Mouse (Mus musculus) forebrain, embryonic 13.5 days (tissue): ENCODE measurements around the gene Gm9745. TPM values are rescaled to one million over a fixed set of nuclear protein-coding genes. Genes with fewer than 3 reads are reported as not detected.

ENCODE experiments used
- microRNA-seq: library from miRNA; unstranded; fragments of <30 nt; microRNA quantifications from one replicate; pipeline ENCODE4, GENCODE M21; 2016
- polyA plus RNA-seq: library from polyadenylated mRNA; unstranded; fragments of >200 nt; fragmentation: Nextera tagmentation; extraction: Ambion mirVana; gene quantifications from 2 replicates; pipeline ENCODE4 v1.2.1, GENCODE M21; 2015

Gm9745 gene
- polyA plus RNA-seq, 1 experiment from 2014 or later, result not detected

Small RNAs within 50 kb of the gene (microRNA-seq; reads per million reads assigned to microRNA genes)
- not detected for gene Gm22750

Other genes with a start within 250 kb of the Gm9745 start
- 43.4 and 46.0 TPM in 2 replicates for gene Wdr37, start 76.3 kb downstream of the Gm9745 start, polyA plus RNA-seq
- 103 and 120 TPM in 2 replicates for gene Idi1, start 62.7 kb downstream of the Gm9745 start, polyA plus RNA-seq
- gene Idi2, start 4.6 kb upstream of the Gm9745 start, polyA plus RNA-seq, result 0.08 TPM in 1 of 2 replicates, not detected in the other
- gene Gtpbp4, start 47.9 kb upstream of the Gm9745 start, polyA plus RNA-seq, result 95.3 and 106 TPM in 2 replicates
- gene Larp4b, start 145.7 kb upstream of the Gm9745 start, polyA plus RNA-seq, result 33.6 and 39.0 TPM in 2 replicates